Mouse (Mus musculus) CH12.LX (cell line): ENCODE data around the gene Wdr5. TPM values are rescaled to one million over a fixed set of nuclear protein-coding genes. Genes with fewer than 3 reads are reported as not detected.
"Not testable (repeated sequence)": the region's sequence is repeated elsewhere in the genome, so short reads cannot be mapped to it uniquely, and the experiment has no call there.

ENCODE experiments used
- DNase-seq: peaks from one replicate; pipeline ENCODE4 v3.0.0-alpha.2; 2013; ENCODE audit errors: extremely low read depth
- H3K27ac ChIP-seq: 2 replicates; pipeline ENCODE4 v1.5.1; 2012; ENCODE audit warnings: low read depth, mild to moderate bottlenecking, control low read depth, moderate library complexity; ENCODE audit not compliant: insufficient read depth
- H3K27me3 ChIP-seq: replicated peaks from 2 replicates; pipeline ENCODE3; 2012; ENCODE audit warnings: inconsistent platforms
- H3K36me3 ChIP-seq, 2 experiments: replicated peaks in 1 of 2; 2 replicates each; pipeline versions ENCODE3 to v1.6.1; 2012; ENCODE audit warnings: inconsistent platforms in 1 of 2, low read length in 1 of 2, mild to moderate bottlenecking in 1 of 2, mixed read lengths in 1 of 2, moderate library complexity in 1 of 2; ENCODE audit not compliant: control insufficient read depth in 1 of 2, insufficient read depth in 1 of 2
- H3K4me1 ChIP-seq, 2 experiments: 2 replicates each; pipeline ENCODE4 v1.6.1; 2012; ENCODE audit warnings: inconsistent platforms in 1 of 2, moderate library complexity in 1 of 2; ENCODE audit not compliant: insufficient read depth in 2 of 2, control insufficient read depth in 1 of 2
- H3K4me2 ChIP-seq: 2 replicates; pipeline ENCODE4 v1.6.1; 2012; ENCODE audit warnings: low read depth, mild to moderate bottlenecking, control low read depth; ENCODE audit not compliant: poor library complexity, insufficient read depth, severe bottlenecking
- H3K4me3 ChIP-seq, 3 experiments: fragments of 150-350 bp in 1 of 3; sonication (generic) in 1 of 3; replicated peaks in 1 of 3; 2 replicates each; pipeline versions ENCODE3 to v1.5.1; 2011 to 2012; ENCODE audit warnings: low read depth in 2 of 3, low read length in 2 of 3, mild to moderate bottlenecking in 2 of 3, moderate library complexity in 2 of 3, control low read depth in 1 of 3, improper control_type of control experiment in 1 of 3, inconsistent platforms in 1 of 3, mixed read lengths in 1 of 3; ENCODE audit not compliant: poor library complexity in 1 of 3
- H3K79me2 ChIP-seq: replicated peaks from 2 replicates; pipeline ENCODE4 v1.6.1; 2012; ENCODE audit warnings: mild to moderate bottlenecking, moderate library complexity; ENCODE audit not compliant: control insufficient read depth, poor library complexity, insufficient read depth, severe bottlenecking; ENCODE audit errors: extremely low read depth
- H3K9ac ChIP-seq: 2 replicates; pipeline ENCODE4 v1.6.1; 2012; ENCODE audit warnings: low read depth, mild to moderate bottlenecking, control low read depth, moderate library complexity; ENCODE audit not compliant: insufficient read depth
- H3K9me3 ChIP-seq: replicated peaks from 2 replicates; pipeline ENCODE3; 2012; ENCODE audit warnings: low read length, inconsistent platforms, mixed read lengths
- CTCF ChIP-seq, 2 experiments: IDR thresholded peaks in 1 of 2; conservative IDR thresholded peaks in 1 of 2; 2 replicates each; pipeline ENCODE4 v1.5.1; 2011 to 2012; ENCODE audit warnings: low read depth in 2 of 2, low read length in 2 of 2, improper control_type of control experiment in 1 of 2, inconsistent platforms in 1 of 2, mild to moderate bottlenecking in 1 of 2, moderate library complexity in 1 of 2
- ETS1 ChIP-seq: conservative IDR thresholded peaks from 2 replicates; pipeline ENCODE4 v1.6.1; 2012; ENCODE audit warnings: low read depth, mild to moderate bottlenecking, inconsistent platforms, low read length, improper control_type of control experiment, moderate library complexity
- GABPA ChIP-seq: IDR thresholded peaks from 2 replicates; pipeline ENCODE4 v1.6.1; 2012; ENCODE audit warnings: low read depth, low read length, improper control_type of control experiment, inconsistent platforms; ENCODE audit not compliant: insufficient replicate concordance
- IRF4 ChIP-seq: IDR thresholded peaks from 2 replicates; pipeline ENCODE4 v1.6.1; 2014; ENCODE audit warnings: low read depth, mild to moderate bottlenecking, inconsistent platforms, low read length, improper control_type of control experiment
- MAX ChIP-seq: IDR thresholded peaks from 2 replicates; pipeline ENCODE4 v1.6.1; 2011; ENCODE audit warnings: low read length, improper control_type of control experiment
- NELFE ChIP-seq: IDR thresholded peaks from 2 replicates; pipeline ENCODE4 v1.6.1; 2011; ENCODE audit warnings: low read depth, low read length, improper control_type of control experiment
- TBP ChIP-seq: conservative IDR thresholded peaks from 2 replicates; pipeline ENCODE4 v1.6.1; 2011; ENCODE audit warnings: low read depth, low read length, improper control_type of control experiment
- UBTF ChIP-seq: IDR thresholded peaks from 2 replicates; pipeline ENCODE4 v1.6.1; 2012; ENCODE audit warnings: low read depth, mild to moderate bottlenecking, inconsistent platforms, low read length, improper control_type of control experiment, moderate library complexity
- USF1 ChIP-seq: IDR thresholded peaks from 2 replicates; pipeline ENCODE4 v1.6.1; 2014; ENCODE audit warnings: low read depth, mild to moderate bottlenecking, inconsistent platforms, low read length, improper control_type of control experiment
- USF2 ChIP-seq: conservative IDR thresholded peaks from 2 replicates; pipeline ENCODE4 v1.6.1; 2011; ENCODE audit warnings: low read depth, low read length, improper control_type of control experiment
- ZKSCAN1 ChIP-seq: IDR thresholded peaks from 2 replicates; pipeline ENCODE4 v1.6.1; 2012; ENCODE audit warnings: low read depth, inconsistent platforms, low read length, improper control_type of control experiment, borderline replicate concordance
- ZMIZ1 ChIP-seq: IDR thresholded peaks from 2 replicates; pipeline ENCODE4 v1.6.1; 2012; ENCODE audit warnings: low read depth, mild to moderate bottlenecking, inconsistent platforms, low read length, improper control_type of control experiment
- dilution Hi-C: fragments of 300-500 bp; cut with MboI; formaldehyde crosslinking; loops from 2 replicates; pipeline ENCODE4 v1.14.3; 2020; ENCODE audit warnings: low sequenced_read_pairs; ENCODE audit not compliant: extremely low pct_unique_long_range_greater_than_20kb, extremely low pct_ligation_motif_present
- in situ Hi-C: fragments of 300-500 bp; cut with MboI; formaldehyde crosslinking; loops from 3 replicates; pipeline ENCODE4 v1.14.3; 2019; ENCODE audit warnings: low sequenced_read_pairs, low pct_ligation_motif_present, low pct_unique_long_range_greater_than_20kb, mixed read lengths
- polyA plus RNA-seq: library from polyadenylated mRNA; unstranded; fragments of >175 nt; gene quantifications from 2 replicates; pipeline ENCODE4 v1.2.1, GENCODE M21; 2012; ENCODE audit warnings: low read depth; ENCODE audit not compliant: insufficient read length
- total RNA-seq, 2 experiments: library from RNA; depleted of rRNA; stranded (reverse); fragments of 300-350 nt in 1 of 2; fragments of >200 nt in 1 of 2; gene quantifications; 2 replicates each; pipeline ENCODE4 v1.2.3; 2012 to 2014

Gene Wdr5
- total and polyA plus RNA-seq, 3 experiments = 33.9 to 56.0 (median 54.8) TPM

- dilution Hi-C loops = no loop called here
- Histone ChIP-seq H3K9me3 (no peaks in the 10 kb centered on the region), H3K79me2 (no peaks in the 10 kb centered on the region), H3K36me3 (no peaks in the 10 kb centered on the region), H3K4me3 (no peak overlapping the region), H3K27ac (no peak overlapping the region), H3K4me2 (no peak overlapping the region), H3K27me3 (no peaks in the 10 kb centered on the region), H3K9ac (no peak overlapping the region), H3K4me1 (peaks cover 6 to 12% of the 10 kb centered on the region in 2 experiments; a peak in 3 of 4 replicates)
- in situ Hi-C loops = no loop called here
- no peak for DNase-seq
- TF ChIP-seq UBTF (no peak), IRF4 (no peak), NELFE (no peak), TBP (no peak), GABPA (no peak), CTCF (conservative IDR thresholded peaks at IDR 0.05 in 1 of 2, IDR thresholded peaks at IDR 0.05 in 1 of 2; ENCODE audit: low read depth in 2 of 2, low read length in 2 of 2) (0 out of 4 replicates have a peak, but pooled peaks of 1 of the 2 experiments have one; percentile 4), USF1 (no peak)
Measured at GRCm38 (mm10) chr2:27505539-27505938, 9.4 kb upstream of the Wdr5 start.

GRCm38 (mm10) chr2:27506658-27507057 lies 8.3 kb upstream of the Wdr5 start:
- in situ Hi-C loops, H3K9ac ChIP-seq, H3K4me3 ChIP-seq, DNase-seq, H3K79me2 ChIP-seq, H3K4me2 ChIP-seq, H3K9me3 ChIP-seq, H3K36me3 ChIP-seq, H3K27ac ChIP-seq, dilution Hi-C loops, H3K27me3 ChIP-seq: not testable (repeated sequence)
- H3K4me1 ChIP-seq = peaks cover 6 to 12% of the 10 kb centered on the region in 2 experiments; a peak in 3 of 4 replicates

- H3K4me3 ChIP-seq = no peak within 1 kb of the TSS
- in situ Hi-C loops (no loop called here), dilution Hi-C loops (no loop called here)
- H3K4me2 ChIP-seq = no peak within 1 kb of the TSS
- H3K36me3 ChIP-seq = no peaks in the 10 kb centered on the region
- TF ChIP-seq UBTF (no peak), ZMIZ1 (no peak), USF2 (no peak), NELFE (no peak), ZKSCAN1 (no peak), TBP (no peak), MAX (no peak), ETS1 (no peak), GABPA (no peak)
- H3K4me1 ChIP-seq = peaks cover 6 to 12% of the 10 kb centered on the region in 2 experiments; a peak in 3 of 4 replicates
- no peaks in the 10 kb centered on the region for H3K79me2 ChIP-seq
- DNase-seq = no peak
- no peaks in the 10 kb centered on the region for H3K9me3 ChIP-seq
- H3K27ac ChIP-seq = no peak within 1 kb of the TSS
- no peak within 1 kb of the TSS for H3K9ac ChIP-seq
- H3K27me3 ChIP-seq = no peaks in the 10 kb centered on the region
Measured at GRCm38 (mm10) chr2:27507562-27507961, 7.4 kb upstream of the Wdr5 start, which contains the start of gene Brd3. Gene Brd3, minus strand, starts transcription at chr2:27507662.
